Mouse (Mus musculus): Measurements from ENCODE around the gene Slc22a5. TPM values are rescaled to one million over a fixed set of nuclear protein-coding genes. Genes with fewer than 3 reads are reported as not detected.
A peak's percentile ranks its signal among the peaks of the same experiment; 100 is the strongest.
"Not testable (repeated sequence)": the region's sequence is repeated elsewhere in the genome, so short reads cannot be mapped to it uniquely, and the experiment has no call there.

Slc22a5 gene
- polyA plus RNA-seq (2014; fragmentation: Nextera tagmentation; extraction: Ambion mirVana), result 8.6 and 12.9 TPM in 2 replicates

DNA sequence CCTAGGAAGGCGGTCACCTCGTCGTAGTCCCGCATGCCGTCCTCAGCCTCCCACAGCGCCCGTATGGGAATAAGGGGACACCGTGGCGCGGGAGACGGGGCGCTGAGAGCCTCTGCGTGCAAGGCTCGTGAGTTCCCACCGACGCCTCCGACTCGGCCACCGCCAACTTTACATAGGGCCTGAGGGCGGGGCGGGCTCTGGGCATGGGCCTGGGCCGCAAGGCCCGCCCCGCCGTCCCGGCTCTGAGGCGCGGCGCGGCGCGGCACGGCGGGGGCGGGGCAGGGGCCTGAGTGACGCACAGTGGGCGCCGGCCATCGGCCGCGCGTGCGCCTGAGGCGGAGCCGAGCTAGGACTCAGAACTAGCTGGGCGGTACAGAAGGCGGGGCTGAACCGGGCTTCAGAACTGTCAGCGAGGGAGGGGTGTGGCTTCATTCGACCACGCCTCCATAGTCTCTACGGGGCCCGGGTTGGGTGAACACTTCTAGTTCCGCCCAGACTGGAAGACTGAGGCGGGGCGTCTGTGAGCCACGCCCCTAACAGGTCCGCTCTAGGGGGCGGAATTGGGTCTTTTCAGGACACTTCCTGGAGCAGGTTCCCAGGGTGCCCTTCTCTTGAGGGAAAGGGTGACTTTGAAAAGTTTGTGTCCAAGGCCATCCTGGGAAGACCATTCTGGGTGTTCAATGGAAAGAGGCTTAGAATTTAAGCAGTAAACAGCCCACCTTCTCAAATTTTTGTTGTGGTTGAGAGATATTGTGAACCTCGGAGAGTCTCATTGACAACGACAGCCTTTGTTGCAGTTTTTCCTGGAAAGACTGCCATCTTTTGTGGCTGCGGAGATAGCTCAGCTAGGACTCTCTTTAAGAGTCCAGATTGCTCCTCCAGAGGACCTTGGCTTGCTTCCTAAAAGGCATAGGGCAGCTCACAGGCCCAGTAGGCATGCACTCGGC is at the start of gene Slc22a5:
Gene Slc22a5 (minus strand): TSS at position 156 of the 947 bp plus-strand sequence.
- 4% methylated on average over 63 of the region's 63 CpGs for whole genome bisulfite sequencing
- peak within 1 kb of the TSS; percentile 61; the same call in 1 of the 2 replicates for H3K27ac ChIP-seq (ENCODE audit: low read depth, low read length)
- H3K4me2 ChIP-seq (replicated peaks; ENCODE audit: low read depth, low read length), result peak within 1 kb of the TSS; percentile 87
- H3K9me3 ChIP-seq (ENCODE audit: control insufficient read depth, low read length), result no peaks in the 10 kb centered on the region
- ATAC-seq (ENCODE audit: low FRiP score, low TSS enrichment), result peak; percentile 99
- no peaks in the 10 kb centered on the region for H3K36me3 ChIP-seq (ENCODE audit: control insufficient read depth, insufficient read depth, low read length)
- H3K4me1 ChIP-seq (ENCODE audit: control insufficient read depth, insufficient read depth, low read length), result peaks cover 12% of the 10 kb centered on the region; the same call in 1 of the 2 replicates
- no peaks in the 10 kb centered on the region for H3K27me3 ChIP-seq (ENCODE audit: control insufficient read depth, insufficient read depth, low read length)
- H3K4me3 ChIP-seq (ENCODE audit: low read length), result peak within 1 kb of the TSS; percentile 55
- H3K9ac ChIP-seq (ENCODE audit: low read depth, low read length), result peak within 1 kb of the TSS; percentile 68

DNA sequence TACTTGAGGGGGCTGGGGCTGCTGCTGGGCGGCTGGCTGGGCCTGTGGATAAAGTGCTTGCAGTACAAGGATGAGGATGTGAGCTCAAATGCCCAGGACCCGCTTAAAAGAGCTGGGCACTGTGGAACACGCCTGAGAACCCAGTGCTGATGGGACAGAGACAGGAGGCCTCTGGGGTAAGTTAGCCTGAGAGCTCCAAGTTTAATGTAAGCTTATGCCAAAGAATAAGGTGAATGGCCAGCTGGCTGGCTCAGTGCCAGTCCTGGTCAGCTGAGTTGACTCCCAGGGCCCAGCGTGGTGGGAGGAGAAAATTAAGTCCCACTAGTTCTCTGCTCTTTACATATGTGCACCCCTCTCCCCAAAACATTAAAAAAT is 40.5 kb upstream of the Slc22a5 start:
- H3K9ac ChIP-seq (ENCODE audit: low read depth, low read length); H3K36me3 ChIP-seq (ENCODE audit: control insufficient read depth, insufficient read depth, low read length); H3K4me2 ChIP-seq (replicated peaks; ENCODE audit: low read depth, low read length); H3K4me3 ChIP-seq (ENCODE audit: low read length); H3K9me3 ChIP-seq (ENCODE audit: control insufficient read depth, low read length); H3K4me1 ChIP-seq (ENCODE audit: control insufficient read depth, insufficient read depth, low read length); H3K27me3 ChIP-seq (ENCODE audit: control insufficient read depth, insufficient read depth, low read length); H3K27ac ChIP-seq (ENCODE audit: low read depth, low read length): not testable (repeated sequence)
- 0 out of 2 replicates have a peak, but pooled peaks have one; percentile 16 for ATAC-seq (ENCODE audit: low FRiP score, low TSS enrichment)
- WGBS, result 66% methylated on average over 4 of the region's 4 CpGs

DNA sequence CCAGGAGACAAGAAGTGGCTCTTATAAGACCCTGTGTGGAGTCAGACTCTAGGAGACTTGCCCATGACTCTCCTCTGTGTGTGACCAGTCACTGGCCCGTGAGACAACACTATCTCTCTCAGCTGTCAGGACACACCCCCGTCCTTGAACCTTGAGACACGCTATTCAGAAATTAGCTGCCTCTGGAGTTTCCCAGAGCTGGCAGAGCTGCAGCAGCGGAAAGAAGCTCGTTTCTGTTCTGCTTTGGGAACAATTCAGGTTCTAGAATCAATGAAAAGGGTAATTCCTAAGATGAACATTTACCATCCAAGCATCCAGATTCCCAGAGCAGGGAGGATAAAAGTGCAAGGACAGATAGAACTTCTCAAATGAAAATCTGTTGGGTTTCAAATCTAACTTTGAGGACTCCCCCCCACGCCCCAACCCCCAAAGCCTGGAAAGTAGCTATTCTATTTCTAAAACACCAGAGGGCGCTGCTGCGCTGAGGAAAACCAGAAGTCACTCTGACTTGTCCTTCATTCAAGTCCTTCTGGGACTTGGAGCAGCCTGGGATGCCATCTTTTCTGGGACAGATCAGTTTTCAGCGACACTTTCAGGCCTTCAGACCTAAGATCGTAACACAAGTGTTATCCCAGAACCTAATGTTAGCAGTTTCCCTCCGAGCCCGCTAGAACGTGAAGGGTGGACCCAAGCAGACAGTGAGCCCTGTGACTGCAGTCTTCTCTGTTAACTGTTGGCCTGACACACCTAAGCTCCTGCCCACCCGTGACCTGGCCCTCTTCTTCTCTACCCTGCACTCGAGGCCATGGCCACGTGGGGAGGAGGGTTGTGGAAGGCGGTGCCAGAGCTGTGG is 39.9 kb upstream of the Slc22a5 start:
- Histone ChIP-seq H3K4me1 (ENCODE audit: control insufficient read depth, insufficient read depth, low read length) (no peaks in the 10 kb centered on the region), H3K27me3 (ENCODE audit: control insufficient read depth, insufficient read depth, low read length) (no peaks in the 10 kb centered on the region), H3K9ac (ENCODE audit: low read depth, low read length) (no peak overlapping the region), H3K4me2 (replicated peaks; ENCODE audit: low read depth, low read length) (no peak overlapping the region), H3K36me3 (ENCODE audit: control insufficient read depth, insufficient read depth, low read length) (no peaks in the 10 kb centered on the region), H3K27ac (ENCODE audit: low read depth, low read length) (no peak overlapping the region), H3K4me3 (ENCODE audit: low read length) (no peak overlapping the region), H3K9me3 (ENCODE audit: control insufficient read depth, low read length) (no peaks in the 10 kb centered on the region)
- ATAC-seq (ENCODE audit: low FRiP score, low TSS enrichment), result no peak
- 32% methylated on average over 17 of the region's 17 CpGs for WGBS

- Histone ChIP-seq H3K4me3 (ENCODE audit: low read length) (no peak overlapping the region), H3K27me3 (ENCODE audit: control insufficient read depth, insufficient read depth, low read length) (no peaks in the 10 kb centered on the region), H3K27ac (ENCODE audit: low read depth, low read length) (no peak overlapping the region), H3K4me1 (ENCODE audit: control insufficient read depth, insufficient read depth, low read length) (no peaks in the 10 kb centered on the region), H3K36me3 (ENCODE audit: control insufficient read depth, insufficient read depth, low read length) (no peaks in the 10 kb centered on the region), H3K9me3 (ENCODE audit: control insufficient read depth, low read length) (no peaks in the 10 kb centered on the region), H3K9ac (ENCODE audit: low read depth, low read length) (no peak overlapping the region), H3K4me2 (replicated peaks; ENCODE audit: low read depth, low read length) (no peak overlapping the region)
- ATAC-seq (ENCODE audit: low FRiP score, low TSS enrichment), result no peak
- 86% methylated on average over 3 of the region's 3 CpGs for WGBS
These were observed 38.3 kb upstream of the Slc22a5 start for GRCm38 (mm10) chr11:53929741-53930140.

- H3K4me2 ChIP-seq (replicated peaks; ENCODE audit: low read depth, low read length), result no peak overlapping the region
- H3K36me3 ChIP-seq (ENCODE audit: control insufficient read depth, insufficient read depth, low read length), result no peaks in the 10 kb centered on the region
- H3K4me3 ChIP-seq (ENCODE audit: low read length), result no peak overlapping the region
- no peaks in the 10 kb centered on the region for H3K27me3 ChIP-seq (ENCODE audit: control insufficient read depth, insufficient read depth, low read length)
- no peak overlapping the region for H3K27ac ChIP-seq (ENCODE audit: low read depth, low read length)
- no peaks in the 10 kb centered on the region for H3K9me3 ChIP-seq (ENCODE audit: control insufficient read depth, low read length)
- H3K4me1 ChIP-seq (ENCODE audit: control insufficient read depth, insufficient read depth, low read length), result no peaks in the 10 kb centered on the region
- WGBS, result 84% methylated on average over 3 of the region's 3 CpGs
- H3K9ac ChIP-seq (ENCODE audit: low read depth, low read length), result no peak overlapping the region
- ATAC-seq (ENCODE audit: low FRiP score, low TSS enrichment), result no peak
These were observed 37.1 kb upstream of the Slc22a5 start for GRCm38 (mm10) chr11:53928585-53928984.

DNA sequence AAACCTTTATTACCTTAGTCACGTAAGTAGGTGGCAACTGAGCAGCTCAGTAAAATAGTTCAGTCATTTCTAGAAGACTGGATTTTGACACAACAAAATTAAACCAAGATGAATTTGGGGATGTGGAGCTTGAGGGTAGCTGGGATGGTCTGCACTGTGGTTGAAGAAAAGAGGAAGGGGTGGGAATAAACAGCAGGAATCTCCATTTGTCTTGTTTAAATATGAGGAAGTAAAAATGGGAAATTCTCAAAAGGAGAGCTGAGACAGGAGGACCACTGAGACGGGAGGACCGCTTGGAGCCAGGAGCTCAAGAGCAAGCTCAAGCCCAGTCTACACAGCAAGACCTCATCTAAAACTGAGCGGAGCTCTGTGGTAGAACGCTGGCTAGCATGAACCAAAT is 34.8 kb upstream of the Slc22a5 start:
- Histone ChIP-seq H3K4me2 (replicated peaks; ENCODE audit: low read depth, low read length) (no peak overlapping the region), H3K4me1 (ENCODE audit: control insufficient read depth, insufficient read depth, low read length) (no peaks in the 10 kb centered on the region), H3K36me3 (ENCODE audit: control insufficient read depth, insufficient read depth, low read length) (no peaks in the 10 kb centered on the region), H3K9ac (ENCODE audit: low read depth, low read length) (no peak overlapping the region), H3K9me3 (ENCODE audit: control insufficient read depth, low read length) (no peaks in the 10 kb centered on the region), H3K27ac (ENCODE audit: low read depth, low read length) (no peak overlapping the region), H3K27me3 (ENCODE audit: control insufficient read depth, insufficient read depth, low read length) (no peaks in the 10 kb centered on the region), H3K4me3 (ENCODE audit: low read length) (no peak overlapping the region)
- WGBS, result 94% methylated on average over 5 of the region's 5 CpGs
- no peak for ATAC-seq (ENCODE audit: low FRiP score, low TSS enrichment)

DNA sequence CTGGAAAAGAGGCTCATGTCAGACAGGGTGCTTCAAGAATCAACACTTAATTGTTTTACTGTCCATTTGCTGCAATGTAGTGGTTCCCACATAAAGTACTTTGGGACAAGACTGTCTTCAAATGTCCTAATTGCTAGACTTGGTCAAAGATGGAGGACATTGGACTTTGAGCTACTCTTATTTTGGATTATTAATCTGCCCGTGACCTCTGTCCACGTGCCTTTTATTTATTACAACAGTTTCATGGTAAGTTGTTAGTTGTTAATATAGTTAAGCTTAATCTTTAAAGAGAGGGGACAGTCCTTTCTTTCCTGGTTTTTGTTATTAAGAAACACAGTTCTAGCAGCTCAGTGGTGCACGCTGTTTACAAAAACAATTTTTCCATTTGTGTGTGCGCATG is 27.4 kb upstream of the Slc22a5 start:
- Histone ChIP-seq H3K4me1 (ENCODE audit: control insufficient read depth, insufficient read depth, low read length) (no peaks in the 10 kb centered on the region), H3K27ac (ENCODE audit: low read depth, low read length) (no peak overlapping the region), H3K27me3 (ENCODE audit: control insufficient read depth, insufficient read depth, low read length) (no peaks in the 10 kb centered on the region), H3K36me3 (ENCODE audit: control insufficient read depth, insufficient read depth, low read length) (no peaks in the 10 kb centered on the region), H3K9me3 (ENCODE audit: control insufficient read depth, low read length) (no peaks in the 10 kb centered on the region), H3K9ac (ENCODE audit: low read depth, low read length) (no peak overlapping the region), H3K4me2 (replicated peaks; ENCODE audit: low read depth, low read length) (no peak overlapping the region), H3K4me3 (ENCODE audit: low read length) (no peak overlapping the region)
- ATAC-seq (ENCODE audit: low FRiP score, low TSS enrichment), result no peak
- WGBS, result 95% methylated on average over 4 of the region's 4 CpGs

GRCm38 (mm10) chr11:53911011-53911410 is 19.6 kb upstream of the Slc22a5 start:
- no peaks in the 10 kb centered on the region for H3K36me3 ChIP-seq (ENCODE audit: control insufficient read depth, insufficient read depth, low read length)
- no peak overlapping the region for H3K4me2 ChIP-seq (replicated peaks; ENCODE audit: low read depth, low read length)
- no peaks in the 10 kb centered on the region for H3K4me1 ChIP-seq (ENCODE audit: control insufficient read depth, insufficient read depth, low read length)
- H3K9ac ChIP-seq (ENCODE audit: low read depth, low read length), result no peak overlapping the region
- no peak overlapping the region for H3K27ac ChIP-seq (ENCODE audit: low read depth, low read length)
- ATAC-seq (ENCODE audit: low FRiP score, low TSS enrichment), result no peak
- H3K4me3 ChIP-seq (ENCODE audit: low read length), result no peak overlapping the region
- 74% methylated on average over 4 of the region's 4 CpGs for WGBS
- no peaks in the 10 kb centered on the region for H3K27me3 ChIP-seq (ENCODE audit: control insufficient read depth, insufficient read depth, low read length)
- H3K9me3 ChIP-seq (ENCODE audit: control insufficient read depth, low read length), result no peaks in the 10 kb centered on the region

DNA sequence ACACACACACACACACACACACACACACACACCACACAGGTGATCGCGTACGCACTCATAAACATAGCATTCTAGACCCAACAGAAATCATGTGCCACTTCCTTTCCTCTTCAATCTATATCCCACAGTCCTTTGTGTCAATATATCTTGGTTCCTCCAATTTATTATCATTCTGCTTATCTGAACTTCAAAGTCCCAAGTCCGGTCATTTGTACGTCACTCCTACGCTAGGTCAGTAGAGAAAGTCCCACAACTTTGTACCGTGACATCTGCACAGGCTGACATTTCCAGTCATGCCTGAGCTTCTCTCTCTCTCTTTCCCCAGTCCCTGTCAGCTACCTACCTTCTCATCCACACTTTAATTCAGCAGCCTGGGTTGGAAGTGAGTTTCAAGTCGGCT is 17.2 kb upstream of the Slc22a5 start:
- H3K4me3 ChIP-seq (ENCODE audit: low read length), result no peak overlapping the region
- peaks cover 9% of the 10 kb centered on the region for H3K4me1 ChIP-seq (ENCODE audit: control insufficient read depth, insufficient read depth, low read length)
- H3K27me3 ChIP-seq (ENCODE audit: control insufficient read depth, insufficient read depth, low read length), result no peaks in the 10 kb centered on the region
- no peak overlapping the region for H3K4me2 ChIP-seq (replicated peaks; ENCODE audit: low read depth, low read length)
- H3K9ac ChIP-seq (ENCODE audit: low read depth, low read length), result no peak overlapping the region
- 87% methylated on average over 8 of the region's 8 CpGs for WGBS
- H3K9me3 ChIP-seq (ENCODE audit: control insufficient read depth, low read length), result no peaks in the 10 kb centered on the region
- H3K27ac ChIP-seq (ENCODE audit: low read depth, low read length), result no peak overlapping the region
- no peak for ATAC-seq (ENCODE audit: low FRiP score, low TSS enrichment)
- no peaks in the 10 kb centered on the region for H3K36me3 ChIP-seq (ENCODE audit: control insufficient read depth, insufficient read depth, low read length)

Measured in kidney, embryonic 14.5 days (tissue).